Mouse (Mus musculus) gastrocnemius, postnatal 36 days (tissue): ENCODE measurements around the gene Vmn1r69. TPM values are rescaled to one million over a fixed set of nuclear protein-coding genes. Genes with fewer than 3 reads are reported as not detected.

Source experiments
- DNase-seq, 2 experiments: peaks; one replicate each; pipeline ENCODE4 v3.0.0; 2022
- intact Hi-C: fragments of 180-260 bp; cut with DNase I; formaldehyde crosslinking; loops from one replicate; pipeline ENCODE4 v1.15.1; 2025
- long read RNA-seq, 2 experiments: library from polyadenylated mRNA; stranded (forward); transcript quantifications; one replicate each; pipeline ENCODE4 v2.0.0; 2021
- total RNA-seq, 2 experiments: library from RNA; stranded (reverse); gene quantifications; 2 replicates each; pipeline ENCODE4 v1.2.3; 2021

The Vmn1r69 gene
- not detected for total RNA-seq
- long read RNA-seq, experiment 1 = 0 reads
- long read RNA-seq, experiment 2 = 0 reads

- DNase-seq = no peak
- intact Hi-C loops = no loop called here
Observed at GRCm38 (mm10) chr7:10613559-10613958, at the start of gene Vmn1r69. TSS of gene Vmn1r69 (minus strand) at chr7:10613659.

- no peak for DNase-seq
- intact Hi-C loops = no loop called here
Observed at GRCm38 (mm10) chr7:10631232-10631631, 17.8 kb upstream of the Vmn1r69 start, which contains the start of gene Vmn1r70. TSS of gene Vmn1r70 (plus strand) at chr7:10631532.

GRCm38 (mm10) chr7:10558385-10558784 lies 55.1 kb downstream of the Vmn1r69 start, which contains the start of gene Vmn1r68:
TSS of gene Vmn1r68 (minus strand) at chr7:10558485.
- DNase-seq = no peak
- intact Hi-C loops = no loop called here

Other genes with a start within 250 kb of the Vmn1r69 start
- gene Vmn1r67, start 170.3 kb downstream of the Vmn1r69 start, total RNA-seq = not detected
- gene Zik1, start 118.3 kb downstream of the Vmn1r69 start, total RNA-seq = 1 to 10 TPM in 1 of 2 experiments, under 1 TPM in 1; 0.94 to 1.1 TPM
- not detected for gene Vmn1r68, start 55.2 kb downstream of the Vmn1r69 start, total RNA-seq
- not detected for gene Vmn1r70, start 17.9 kb upstream of the Vmn1r69 start, total RNA-seq
- gene Nlrp4b, start 74.1 kb upstream of the Vmn1r69 start, total RNA-seq = not detected
- gene Vmn1r71, start 140.7 kb upstream of the Vmn1r69 start, total RNA-seq = not detected